Mouse (Mus musculus): ENCODE measurements around the gene Phf21a.
"Not testable (repeated sequence)": the region's sequence is repeated elsewhere in the genome, so short reads cannot be mapped to it uniquely, and the experiment has no call there.

The Phf21a gene

GRCm38 (mm10) chr2:92386821-92387570, 294.1 kb downstream of the Phf21a start:
- no peak for DNase-seq

- DNase-seq = no peak
These were observed 294.7 kb downstream of the Phf21a start for GRCm38 (mm10) chr2:92387646-92388045.

- no peak for DNase-seq
These were observed 295.2 kb downstream of the Phf21a start for GRCm38 (mm10) chr2:92388081-92388517.

GRCm38 (mm10) chr2:92388891-92389641, 296.1 kb downstream of the Phf21a start:
- DNase-seq = peak; percentile 51 to 59

- no peak for DNase-seq
These were observed 296.7 kb downstream of the Phf21a start for GRCm38 (mm10) chr2:92389645-92390044.

- no peak for DNase-seq
These were observed 297.5 kb downstream of the Phf21a start for GRCm38 (mm10) chr2:92390206-92390930.

- no peak for DNase-seq
These were observed 298.2 kb downstream of the Phf21a start for GRCm38 (mm10) chr2:92391116-92391515.

- DNase-seq = no peak
These were observed 298.9 kb downstream of the Phf21a start for GRCm38 (mm10) chr2:92391703-92392317.

- DNase-seq = no peak
These were observed 299.7 kb downstream of the Phf21a start for GRCm38 (mm10) chr2:92392318-92393264.

- DNase-seq = no peak
These were observed 302.6 kb downstream of the Phf21a start for GRCm38 (mm10) chr2:92395535-92395934.

- no peak for DNase-seq
These were observed 304.5 kb downstream of the Phf21a start for GRCm38 (mm10) chr2:92397436-92397835.

GRCm38 (mm10) chr2:92399877-92400276, 307.0 kb downstream of the Phf21a start:
- not testable (repeated sequence) for DNase-seq

- DNase-seq = no peak
These were observed 307.8 kb downstream of the Phf21a start for GRCm38 (mm10) chr2:92400682-92401081.

GRCm38 (mm10) chr2:92401091-92401561, 308.2 kb downstream of the Phf21a start, which contains the start of gene Mapk8ip1:
Gene Mapk8ip1 (minus strand): TSS chr2:92401263.
- DNase-seq = no peak

- no peak for DNase-seq
These were observed 309.8 kb downstream of the Phf21a start for GRCm38 (mm10) chr2:92402591-92403326.

- DNase-seq = no peak
These were observed 310.9 kb downstream of the Phf21a start for GRCm38 (mm10) chr2:92403776-92404319.

GRCm38 (mm10) chr2:92404737-92405136, 311.8 kb downstream of the Phf21a start:
- DNase-seq = no peak

GRCm38 (mm10) chr2:92405687-92406086, 312.8 kb downstream of the Phf21a start:
- DNase-seq = no peak

GRCm38 (mm10) chr2:92408309-92409045, 315.6 kb downstream of the Phf21a start:
- no peak for DNase-seq

GRCm38 (mm10) chr2:92411705-92412104, 318.8 kb downstream of the Phf21a start:
- DNase-seq = no peak
